Mouse (Mus musculus) cerebellum, adult 2 months (tissue): ENCODE results near the gene Chek1.

ENCODE experiments used
- CTCF ChIP-seq: fragments of 200-500 bp; IDR thresholded peaks from 2 replicates; pipeline ENCODE4 v1.5.1; 2011; ENCODE audit warnings: low read depth, mild to moderate bottlenecking, control low read depth, low read length, moderate library complexity, borderline replicate concordance; ENCODE audit not compliant: insufficient read depth
- POLR2A ChIP-seq: fragments of 200-500 bp; IDR thresholded peaks from 2 replicates; pipeline ENCODE4 v1.6.1; 2011; ENCODE audit warnings: low read length, control low read depth, borderline replicate concordance; ENCODE audit not compliant: insufficient read depth

- TF ChIP-seq CTCF = no peak
- no peak for TF ChIP-seq POLR2A
Measured at GRCm38 (mm10) chr9:36768156-36769047, 41.5 kb upstream of the Chek1 start.
